Mouse (Mus musculus): ENCODE results near the gene Olfr1375.
"Not testable (repeated sequence)": the region's sequence is repeated elsewhere in the genome, so short reads cannot be mapped to it uniquely, and the experiment has no call there.

The Olfr1375 gene

DNA sequence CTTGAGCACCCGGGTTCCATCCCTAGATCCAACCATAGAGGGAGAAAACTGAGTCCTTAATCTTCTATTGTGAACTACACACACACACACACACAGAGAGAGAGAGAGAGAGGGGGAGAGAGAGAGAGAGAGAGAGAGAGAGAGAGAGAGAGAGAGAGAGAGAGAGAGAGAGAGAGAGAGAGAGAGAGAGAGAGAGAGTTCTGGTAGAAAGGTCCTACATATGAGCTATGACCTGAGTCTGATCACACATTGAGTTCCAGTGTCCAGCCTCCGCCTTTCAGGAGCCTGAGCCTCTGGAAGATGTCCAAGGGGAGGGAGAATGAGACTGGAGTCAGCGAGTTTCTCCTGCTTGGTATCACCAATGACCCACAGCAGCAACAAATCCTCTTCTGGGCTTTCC, at the start of gene Olfr1375:
Gene Olfr1375 (plus strand): TSS at position 301 of the 400 bp plus-strand sequence.
- not testable (repeated sequence) for DNase-seq

DNA sequence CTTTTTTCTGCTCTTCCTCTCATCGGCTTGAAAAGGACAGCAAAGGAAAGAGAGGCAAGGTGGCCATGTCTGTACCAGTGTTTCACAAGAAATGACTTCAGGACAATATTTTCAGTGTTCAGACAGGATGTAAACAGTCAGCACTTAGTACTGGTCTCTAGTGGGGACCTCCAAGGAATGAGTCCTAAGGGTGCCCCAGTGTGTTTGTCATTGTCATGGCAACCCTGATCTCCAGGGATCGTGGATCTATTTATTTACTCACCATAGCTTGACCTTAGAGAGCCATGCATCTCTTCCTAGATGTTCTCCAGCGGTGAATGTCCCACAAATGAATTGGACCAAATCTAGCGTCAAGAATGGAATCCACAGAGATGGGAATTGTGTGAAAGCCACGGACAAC, 44.6 kb upstream of the Olfr1375 start, which contains the start of gene Olfr51:
Gene Olfr51 (plus strand): TSS at position 301 of the 400 bp plus-strand sequence.
- DNase-seq = no peak

DNA sequence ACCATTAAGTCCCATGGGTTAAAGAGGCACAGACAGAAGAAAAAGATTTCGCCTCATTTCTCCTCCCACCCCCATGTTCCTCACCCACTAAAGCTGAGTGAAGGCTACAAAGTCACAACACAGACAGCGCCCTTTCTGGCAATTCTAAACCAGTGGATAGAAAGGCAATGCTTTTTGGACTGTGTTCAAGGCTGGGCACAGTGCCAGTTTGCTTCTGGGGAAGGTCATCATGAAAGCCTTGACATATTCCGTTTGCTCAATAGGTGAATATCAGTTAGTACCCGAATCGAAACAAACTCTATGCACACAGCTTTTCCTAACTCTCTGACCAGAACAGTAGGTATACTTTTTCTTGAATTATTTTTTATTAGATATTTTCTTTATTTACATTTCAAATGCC, 36.1 kb upstream of the Olfr1375 start:
- DNase-seq = no peak

DNA sequence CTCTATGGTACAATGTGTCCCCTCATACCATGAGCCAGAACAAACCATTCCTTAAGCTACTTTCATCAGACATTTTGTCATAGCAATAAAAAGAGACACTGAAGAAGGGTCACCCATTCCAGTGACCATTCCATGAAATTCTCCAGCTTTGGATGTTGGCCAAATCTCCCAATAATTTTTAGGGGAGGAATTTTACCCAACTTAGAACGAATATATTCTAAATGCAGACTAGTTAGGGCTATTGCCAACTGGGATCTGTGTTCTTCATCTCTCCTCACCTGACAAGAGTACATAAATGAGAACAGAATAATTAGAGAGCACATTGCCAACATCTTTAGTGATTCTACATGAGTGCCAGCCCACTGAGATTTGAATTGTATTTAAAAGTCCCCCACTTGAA, 34.0 kb upstream of the Olfr1375 start, which contains the start of gene Olfr54:
Gene Olfr54 (plus strand): TSS at position 301 of the 400 bp plus-strand sequence.
- no peak for DNase-seq

DNA sequence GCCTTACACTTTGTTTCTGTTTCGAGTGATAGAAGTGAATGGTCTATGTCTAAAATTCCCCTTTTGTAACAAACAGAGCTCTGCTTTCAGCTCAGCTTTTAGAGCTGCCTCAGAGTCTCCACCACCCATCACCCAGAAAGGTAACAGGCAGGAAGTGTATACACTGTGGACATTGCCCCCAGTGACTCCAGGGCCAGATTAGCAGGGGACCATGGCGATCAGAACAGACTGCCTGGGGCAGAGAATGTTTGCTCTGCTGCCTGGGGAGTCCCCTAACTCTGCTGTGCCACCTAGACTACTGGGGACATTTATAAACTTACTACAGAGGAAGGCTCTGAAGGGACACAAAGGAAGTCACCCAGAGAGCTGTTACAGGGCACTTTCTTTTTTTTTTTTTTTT, 31.6 kb upstream of the Olfr1375 start:
- DNase-seq = no peak

DNA sequence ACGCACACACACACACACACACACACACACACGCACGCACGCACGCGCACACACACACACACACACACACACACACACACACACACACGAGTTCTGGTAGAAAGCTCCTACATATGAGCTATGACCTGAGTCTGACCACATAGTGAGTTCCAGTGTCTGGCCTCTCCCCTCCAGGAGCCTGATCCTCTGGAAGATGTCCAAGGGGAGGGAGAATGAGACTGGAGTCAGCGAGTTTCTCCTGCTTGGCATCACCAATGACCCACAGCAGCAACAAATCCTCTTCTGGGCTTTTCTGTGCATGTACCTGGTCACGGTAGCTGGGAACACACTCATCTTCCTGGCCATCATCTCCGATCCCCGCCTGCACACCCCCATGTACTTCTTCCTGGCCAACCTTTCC, 21.1 kb upstream of the Olfr1375 start:
- DNase-seq = not testable (repeated sequence)

- DNase-seq = not testable (repeated sequence)
Observed at GRCm38 (mm10) chr11:51029381-51029780, 18.5 kb upstream of the Olfr1375 start.

DNA sequence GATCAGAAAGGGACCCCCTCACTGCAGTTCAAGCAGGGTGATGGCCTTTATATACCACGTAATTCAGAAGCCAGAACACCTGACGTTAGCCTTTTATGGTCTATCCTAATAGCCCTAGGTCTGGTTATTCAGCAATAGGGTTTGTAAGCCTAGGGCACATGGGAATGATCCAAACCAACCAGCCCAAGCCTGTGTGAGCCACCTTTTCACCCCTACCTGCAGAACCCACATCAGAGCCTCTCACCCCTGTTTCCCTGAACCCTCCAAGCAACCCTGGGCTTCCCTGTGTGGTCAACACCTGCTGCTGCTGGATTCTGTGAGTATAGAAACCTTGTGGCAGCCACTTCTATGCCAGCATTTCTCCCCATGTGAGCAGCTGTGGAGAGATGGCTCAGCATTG, 17.7 kb upstream of the Olfr1375 start:
- no peak for DNase-seq

DNA sequence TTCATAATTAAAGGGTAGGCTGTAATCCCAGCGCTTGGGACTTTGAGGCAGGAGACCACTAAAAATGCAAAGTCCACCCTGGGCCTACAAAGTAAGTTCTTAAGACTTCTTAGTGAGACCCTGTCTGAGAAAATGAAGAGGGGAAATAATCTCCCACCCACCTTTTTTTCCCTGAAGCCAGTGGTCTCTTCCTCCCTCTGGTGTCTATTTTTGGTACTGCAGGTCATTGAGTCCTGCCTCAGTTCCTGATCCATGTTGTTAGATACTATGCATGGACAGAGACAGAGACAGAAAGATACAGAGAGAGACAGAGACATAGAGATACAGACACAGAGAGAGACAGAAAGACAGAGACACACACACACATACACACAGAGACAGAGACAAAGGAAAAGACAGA, 15.1 kb upstream of the Olfr1375 start:
- no peak for DNase-seq

DNA sequence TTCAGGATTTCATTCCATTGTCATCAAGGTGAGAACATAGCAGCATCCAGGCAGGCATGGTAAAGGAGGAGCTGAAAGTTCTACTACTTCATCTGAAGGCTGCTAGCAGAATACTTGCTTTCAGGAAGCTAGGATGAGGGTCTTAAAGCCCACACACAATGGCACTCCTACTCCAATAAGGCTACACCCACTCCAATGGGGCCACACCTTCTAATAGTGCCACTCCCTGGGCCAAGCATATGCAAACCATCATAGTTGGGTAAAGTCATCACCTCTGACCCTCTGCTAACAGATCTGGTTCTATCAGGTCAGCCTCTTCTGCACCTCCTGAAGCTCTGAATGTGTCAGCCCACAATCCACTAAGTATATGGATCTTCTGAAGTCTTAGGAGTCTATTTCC, 13.8 kb upstream of the Olfr1375 start:
- DNase-seq = not testable (repeated sequence)

DNA sequence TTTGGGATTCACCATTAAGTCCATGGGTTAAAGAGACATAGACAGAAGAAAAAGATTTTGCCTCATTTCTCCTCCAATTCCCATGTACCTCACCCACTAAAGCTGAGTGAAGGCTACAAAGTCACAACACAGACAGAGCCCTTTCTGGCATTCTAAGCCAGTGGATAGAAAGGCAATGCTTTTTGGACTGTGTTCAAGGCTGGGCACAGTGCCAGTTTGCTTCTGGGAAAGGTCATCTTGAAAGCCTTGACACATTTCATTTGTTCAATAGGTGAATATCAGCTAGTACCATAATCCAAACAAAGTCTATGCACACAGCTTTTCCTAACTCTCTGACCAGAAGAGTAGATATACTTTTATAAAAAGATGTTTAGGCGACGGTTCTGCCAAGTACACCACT, 12.0 kb upstream of the Olfr1375 start:
- DNase-seq = no peak

- DNase-seq = not testable (repeated sequence)
Observed at GRCm38 (mm10) chr11:51044776-51045175, 3.1 kb upstream of the Olfr1375 start.

- DNase-seq = no peak
Observed at GRCm38 (mm10) chr11:51051678-51052077, 3.8 kb downstream of the Olfr1375 start.

GRCm38 (mm10) chr11:51053230-51053629, 5.3 kb downstream of the Olfr1375 start:
- no peak for DNase-seq

DNA sequence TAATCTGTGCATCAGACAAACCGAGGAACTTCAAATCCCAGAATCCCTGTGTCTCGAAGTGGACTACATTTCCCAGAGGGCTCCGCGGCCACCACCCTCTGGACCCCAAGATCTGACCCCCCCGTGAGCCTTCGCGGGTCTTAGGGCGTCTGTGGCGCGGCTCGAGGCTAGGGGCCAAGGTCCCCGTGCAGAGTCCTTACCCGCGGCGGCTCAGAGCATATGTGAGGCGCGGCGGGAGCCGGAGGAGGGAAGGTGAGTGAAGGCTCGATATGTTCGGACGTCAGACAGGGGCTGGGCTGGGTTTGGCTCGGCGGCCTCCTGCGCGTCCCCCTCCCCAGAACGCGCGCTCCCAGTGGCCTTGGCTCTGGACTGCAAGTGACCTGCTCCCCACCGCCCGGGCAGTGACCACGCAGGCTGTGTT, 11.3 kb downstream of the Olfr1375 start, which contains the start of gene Zfp354a:
Gene Zfp354a (plus strand): TSS at position 107 of the 421 bp plus-strand sequence.
- DNase-seq = peak; percentile 80

DNA sequence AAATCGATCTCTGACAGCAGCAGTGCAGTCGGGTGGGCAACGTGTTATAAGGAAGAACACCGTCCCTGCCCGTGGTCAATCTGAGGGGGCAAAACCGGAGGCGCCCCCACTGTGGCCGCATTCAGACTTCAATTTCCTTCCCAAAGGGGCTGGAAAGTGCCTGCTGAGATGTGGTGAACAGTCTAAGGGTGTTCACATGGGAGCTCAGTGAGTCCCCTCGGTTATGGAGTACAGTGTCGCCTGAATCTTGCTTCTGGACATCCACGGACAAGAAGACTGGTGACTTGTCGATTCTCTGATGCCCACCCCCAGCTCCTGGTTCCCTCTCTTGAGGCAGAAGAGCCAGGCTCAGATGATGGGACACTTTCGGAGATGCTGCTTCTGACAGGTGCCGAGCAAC, 11.7 kb downstream of the Olfr1375 start:
- no peak for DNase-seq

GRCm38 (mm10) chr11:51060981-51061380, 13.1 kb downstream of the Olfr1375 start:
- DNase-seq = no peak

DNA sequence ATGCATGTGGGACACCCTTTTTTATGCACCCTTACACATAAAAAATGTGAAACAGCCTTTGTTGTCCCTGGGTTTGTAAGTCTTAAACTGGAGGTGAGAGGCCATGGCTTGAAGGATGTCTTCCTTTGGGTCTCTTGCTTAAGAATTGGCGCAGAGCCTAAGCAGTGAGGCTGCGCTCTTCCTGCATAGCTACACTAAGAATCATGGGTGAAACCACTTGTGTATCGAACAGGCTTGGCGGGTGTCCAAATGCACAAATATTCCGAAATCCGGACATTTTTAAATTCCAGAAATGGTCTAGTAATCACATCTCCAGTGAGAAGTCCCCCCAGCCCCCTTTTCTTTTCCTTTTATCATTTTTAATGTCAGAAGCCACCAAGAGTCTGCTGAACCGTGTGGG, 15.4 kb downstream of the Olfr1375 start:
- DNase-seq = no peak

DNA sequence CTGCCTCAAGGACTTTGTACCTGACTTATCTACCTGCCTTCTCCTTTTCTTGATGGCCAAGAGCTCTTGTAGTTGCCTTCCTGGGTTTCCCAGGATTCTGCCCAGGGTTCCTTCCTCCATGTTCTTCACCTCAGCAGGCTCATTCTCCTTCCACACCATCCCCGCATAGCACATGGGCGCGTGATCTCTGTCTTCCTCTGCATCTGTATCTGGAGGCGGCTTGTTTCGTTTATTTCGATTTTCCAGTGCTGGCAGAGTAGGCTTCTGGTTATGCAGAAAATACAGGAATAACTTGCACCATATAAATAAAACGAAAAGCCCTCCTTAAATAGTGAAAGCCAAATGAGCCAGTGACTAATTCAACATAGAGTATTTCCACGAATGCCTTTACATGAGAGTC, 15.9 kb downstream of the Olfr1375 start:
- no peak for DNase-seq

GRCm38 (mm10) chr11:51084527-51084926, 36.6 kb downstream of the Olfr1375 start:
- DNase-seq = no peak

DNA sequence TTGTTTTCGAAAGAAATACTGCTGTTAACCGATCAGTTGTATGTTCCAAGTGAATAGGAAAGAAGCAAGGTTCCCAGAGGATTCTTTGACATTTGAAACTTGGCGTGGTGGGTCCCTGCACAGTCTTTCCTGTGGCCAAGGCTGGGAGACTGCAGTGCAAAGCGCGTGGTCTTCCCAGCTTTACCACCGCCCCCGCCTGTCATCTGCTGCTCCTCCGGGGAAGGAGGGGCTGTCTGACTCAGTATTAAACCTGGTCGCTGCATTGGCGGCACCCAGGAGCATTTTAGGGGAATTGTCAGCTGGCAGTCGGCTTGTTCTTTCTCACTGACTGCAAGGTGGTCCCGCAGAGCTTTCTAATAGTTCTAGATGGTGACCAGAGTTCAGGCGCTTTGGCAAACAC, 37.4 kb downstream of the Olfr1375 start:
- peak; percentile 26 for DNase-seq
